Mouse (Mus musculus) right cerebral cortex, postnatal 36 days (tissue): ENCODE results near the gene Mylk2.

Experiments used
- DNase-seq, 2 experiments: peaks; one replicate each; pipeline ENCODE4 v3.0.0; 2022; ENCODE audit warnings: low spot score in 2 of 2, mixed read lengths in 1 of 2

Gene Mylk2

DNA sequence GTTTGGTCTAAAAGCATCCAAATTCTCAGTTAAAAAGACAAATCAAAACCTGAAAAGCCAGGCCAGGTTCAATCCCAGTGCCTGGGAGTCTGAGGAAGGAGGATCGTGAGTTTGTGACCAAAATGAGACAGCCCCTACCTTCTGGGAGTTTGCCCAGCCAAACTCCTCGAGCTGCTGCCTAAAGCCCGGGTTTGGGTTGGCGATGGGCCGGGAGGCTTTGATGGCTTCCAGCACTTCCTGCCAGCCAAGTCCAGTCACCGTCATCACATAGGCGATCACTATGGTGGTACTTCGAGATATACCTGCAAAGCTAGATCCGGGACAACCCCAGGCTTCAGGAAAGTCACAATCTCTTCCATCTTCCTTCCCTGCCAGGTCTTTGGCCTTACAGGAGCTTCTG lies 32.9 kb downstream of the Mylk2 start:
- no peak for DNase-seq

DNA sequence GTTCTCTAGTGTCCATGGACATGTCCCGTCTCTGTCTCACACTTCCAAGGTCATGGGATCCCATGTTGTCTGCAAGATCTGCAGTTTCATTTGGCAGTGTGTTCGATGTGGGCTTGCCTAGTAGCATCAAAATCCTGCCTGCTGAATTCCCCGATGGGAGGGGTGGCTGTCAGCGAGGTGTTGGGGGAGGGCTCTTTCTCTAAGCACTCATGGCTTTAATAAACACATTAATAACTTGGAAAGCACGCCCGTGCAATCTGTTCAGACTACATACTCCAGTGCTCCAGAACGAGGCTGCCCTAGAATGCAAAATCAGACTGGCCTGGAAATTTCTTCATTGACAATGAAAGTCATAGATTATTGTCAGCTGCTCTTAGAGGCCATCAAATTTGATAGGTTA lies 35.9 kb downstream of the Mylk2 start:
- DNase-seq: no peak

DNA sequence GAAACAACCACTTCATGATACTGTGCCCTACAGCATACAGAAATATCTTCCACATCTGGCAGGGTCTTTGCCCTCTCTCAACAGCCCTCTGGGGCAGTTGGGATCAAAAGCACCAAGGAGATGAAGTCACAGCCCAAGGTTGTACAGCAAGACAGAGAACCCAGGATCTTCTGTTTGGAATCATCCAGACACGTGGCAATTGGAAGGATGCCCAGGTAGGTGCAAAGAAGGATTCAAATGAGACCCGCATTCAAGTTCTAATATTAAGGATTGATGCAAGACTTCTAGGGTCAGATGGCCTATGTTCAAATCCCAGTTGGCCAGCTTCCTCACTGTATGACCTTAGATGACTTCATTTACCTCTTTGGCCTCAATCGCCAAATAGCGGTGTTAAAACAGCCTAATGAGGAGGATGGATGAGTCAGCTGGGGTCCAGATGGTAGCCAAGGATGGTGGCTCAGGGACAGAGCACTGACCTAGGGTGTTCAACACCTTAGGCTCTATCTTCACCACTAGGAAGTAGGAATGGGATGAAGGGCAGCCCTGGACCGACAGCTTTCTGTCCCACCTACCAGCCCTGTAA lies 37.4 kb downstream of the Mylk2 start:
- DNase-seq: no peak

DNA sequence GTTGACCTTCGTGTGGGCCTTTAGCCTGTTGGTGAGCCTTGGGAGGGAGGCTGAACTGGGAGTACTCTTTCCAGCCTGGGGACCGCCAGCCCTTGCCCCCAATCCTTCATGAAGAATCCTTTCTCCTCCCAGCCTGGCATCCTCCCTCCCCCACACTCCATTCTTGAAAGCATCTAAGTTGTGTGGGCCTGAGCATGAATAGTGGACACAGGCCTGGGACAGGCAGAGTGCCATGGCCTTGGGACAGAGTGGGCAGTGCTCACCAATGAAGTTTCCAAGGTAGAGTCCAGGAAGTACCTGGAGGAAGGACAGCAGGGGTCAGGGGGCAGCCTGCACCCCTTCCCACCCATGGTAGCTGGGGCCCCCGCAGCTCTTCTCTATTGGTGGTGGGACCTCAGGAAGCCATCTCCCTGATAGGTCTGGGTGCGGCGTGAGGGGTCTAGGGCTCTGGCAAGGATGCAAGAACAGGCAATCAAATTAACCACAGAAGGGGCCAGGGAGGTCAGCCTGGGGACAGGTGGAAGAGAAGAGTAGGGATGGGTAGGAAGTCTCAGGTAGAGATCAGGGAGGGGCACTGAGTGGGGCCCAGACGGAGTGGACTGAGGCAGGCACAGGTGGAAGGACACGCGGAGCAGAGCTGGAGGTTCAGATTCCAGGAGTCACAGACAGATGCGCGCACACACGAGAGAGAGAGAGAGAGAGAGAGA lies 39.4 kb downstream of the Mylk2 start:
- no peak for DNase-seq

- DNase-seq: peak; percentile 42 to 52
These were observed 40.1 kb downstream of the Mylk2 start, which contains the start of gene Dusp15 for GRCm38 (mm10) chr2:152951065-152951849. Dusp15 (minus strand) TSS chr2:152951698.

- DNase-seq: no peak
These were observed 40.9 kb downstream of the Mylk2 start for GRCm38 (mm10) chr2:152951850-152952720.

- DNase-seq: no peak
These were observed 47.0 kb downstream of the Mylk2 start for GRCm38 (mm10) chr2:152958116-152958515.

- DNase-seq: peak; percentile 79 to 89
These were observed 51.1 kb downstream of the Mylk2 start, which contains the start of gene Ttll9 for GRCm38 (mm10) chr2:152962091-152962793. Ttll9 (plus strand) TSS chr2:152962485.

GRCm38 (mm10) chr2:152965555-152965954 lies 54.4 kb downstream of the Mylk2 start:
- no peak for DNase-seq
